Mouse (Mus musculus): ENCODE results near the gene Agap1.

Gene Agap1

GRCm38 (mm10) chr1:89543312-89543711 is 88.7 kb downstream of the Agap1 start:
- no peak for DNase-seq (ENCODE audit: extremely low spot score, low spot score)

GRCm38 (mm10) chr1:89544094-89544493 is 89.5 kb downstream of the Agap1 start:
- DNase-seq (ENCODE audit: extremely low spot score, low spot score): no peak

- DNase-seq (ENCODE audit: extremely low spot score, low spot score): no peak
These were observed 90.5 kb downstream of the Agap1 start for GRCm38 (mm10) chr1:89545099-89545498.

- DNase-seq (ENCODE audit: extremely low spot score, low spot score): no peak
These were observed 93.2 kb downstream of the Agap1 start for GRCm38 (mm10) chr1:89547525-89548504.

GRCm38 (mm10) chr1:89550061-89550869 is 95.7 kb downstream of the Agap1 start:
- DNase-seq (ENCODE audit: extremely low spot score, low spot score): peak; percentile 59

- no peak for DNase-seq (ENCODE audit: extremely low spot score, low spot score)
These were observed 97.9 kb downstream of the Agap1 start for GRCm38 (mm10) chr1:89552470-89552869.

GRCm38 (mm10) chr1:89553791-89554190 is 99.2 kb downstream of the Agap1 start:
- no peak for DNase-seq (ENCODE audit: extremely low spot score, low spot score)

- DNase-seq (ENCODE audit: extremely low spot score, low spot score): no peak
These were observed 100.6 kb downstream of the Agap1 start for GRCm38 (mm10) chr1:89554969-89555856.

- DNase-seq (ENCODE audit: extremely low spot score, low spot score): no peak
These were observed 101.4 kb downstream of the Agap1 start for GRCm38 (mm10) chr1:89556006-89556405.

- no peak for DNase-seq (ENCODE audit: extremely low spot score, low spot score)
These were observed 102.8 kb downstream of the Agap1 start for GRCm38 (mm10) chr1:89557401-89557800.

- DNase-seq (ENCODE audit: extremely low spot score, low spot score): no peak
These were observed 103.5 kb downstream of the Agap1 start for GRCm38 (mm10) chr1:89558080-89558479.

GRCm38 (mm10) chr1:89563399-89563798 is 108.8 kb downstream of the Agap1 start:
- DNase-seq (ENCODE audit: extremely low spot score, low spot score): no peak

GRCm38 (mm10) chr1:89566578-89567488 is 112.2 kb downstream of the Agap1 start:
- DNase-seq (ENCODE audit: extremely low spot score, low spot score): no peak

- no peak for DNase-seq (ENCODE audit: extremely low spot score, low spot score)
These were observed 114.2 kb downstream of the Agap1 start for GRCm38 (mm10) chr1:89568546-89569405.

- no peak for DNase-seq (ENCODE audit: extremely low spot score, low spot score)
These were observed 116.1 kb downstream of the Agap1 start for GRCm38 (mm10) chr1:89570522-89571299.

- DNase-seq (ENCODE audit: extremely low spot score, low spot score): no peak
These were observed 118.9 kb downstream of the Agap1 start for GRCm38 (mm10) chr1:89573486-89573885.

- DNase-seq (ENCODE audit: extremely low spot score, low spot score): no peak
These were observed 120.6 kb downstream of the Agap1 start for GRCm38 (mm10) chr1:89574941-89575890.
